Mouse (Mus musculus) granulocyte monocyte progenitor cell, adult 5-6 weeks (primary cell): ENCODE data around the gene Ets2. TPM values are rescaled to one million over a fixed set of nuclear protein-coding genes. Genes with fewer than 3 reads are reported as not detected.
A peak's percentile ranks its signal among the peaks of the same experiment; 100 is the strongest.

Experiments used
- ATAC-seq: replicated peaks from 2 replicates; pipeline ENCODE4 v1.8.0; 2016; ENCODE audit warnings: mild to moderate bottlenecking, moderate TSS enrichment, inconsistent platforms; ENCODE audit not compliant: poor library complexity, severe bottlenecking
- total RNA-seq, 2 experiments: library from RNA; stranded (forward) in 1 of 2; stranded (reverse) in 1 of 2; fragments of 200-712, 200-1000 nt in 1 of 2; fragments of >200 nt in 1 of 2; fragmentation: Nextera tagmentation in 1 of 2; gene quantifications; 2 replicates each; pipeline ENCODE4 v1.2.3; 2014 to 2017

Gene Ets2
- 7.4 and 7.5 TPM in 2 replicates for total RNA-seq (2014; fragmentation: Nextera tagmentation)
- total RNA-seq (2017) = 7.0 and 9.7 TPM in 2 replicates

GRCm38 (mm10) chr16:95701802-95702561 is at the start of gene Ets2:
TSS of gene Ets2 (plus strand) at chr16:95702075.
- ATAC-seq = peak; percentile 89

GRCm38 (mm10) chr16:95654204-95654611 is 47.7 kb upstream of the Ets2 start:
- ATAC-seq = no peak

- peak; percentile 58 for ATAC-seq
Measured at GRCm38 (mm10) chr16:95656535-95656934, 45.3 kb upstream of the Ets2 start.

GRCm38 (mm10) chr16:95657187-95657586 is 44.7 kb upstream of the Ets2 start:
- no peak for ATAC-seq

GRCm38 (mm10) chr16:95657756-95658155 is 44.1 kb upstream of the Ets2 start:
- no peak for ATAC-seq

GRCm38 (mm10) chr16:95658836-95659430 is 42.9 kb upstream of the Ets2 start:
- ATAC-seq = peak; percentile 79

GRCm38 (mm10) chr16:95659461-95659860 is 42.4 kb upstream of the Ets2 start:
- ATAC-seq = peak; percentile 77

GRCm38 (mm10) chr16:95660909-95661308 is 41.0 kb upstream of the Ets2 start:
- ATAC-seq = no peak

GRCm38 (mm10) chr16:95665472-95666131 is 36.3 kb upstream of the Ets2 start:
- no peak for ATAC-seq

- ATAC-seq = no peak
Measured at GRCm38 (mm10) chr16:95666288-95666687, 35.6 kb upstream of the Ets2 start.

GRCm38 (mm10) chr16:95667395-95668150 is 34.3 kb upstream of the Ets2 start:
- ATAC-seq = peak; percentile 52

- no peak for ATAC-seq
Measured at GRCm38 (mm10) chr16:95668151-95668993, 33.5 kb upstream of the Ets2 start.

- ATAC-seq = peak; percentile 96
Measured at GRCm38 (mm10) chr16:95674452-95674921, 27.4 kb upstream of the Ets2 start.

- no peak for ATAC-seq
Measured at GRCm38 (mm10) chr16:95675212-95675611, 26.7 kb upstream of the Ets2 start.

- no peak for ATAC-seq
Measured at GRCm38 (mm10) chr16:95676668-95677067, 25.2 kb upstream of the Ets2 start.

GRCm38 (mm10) chr16:95682431-95682892 is 19.4 kb upstream of the Ets2 start:
- no peak for ATAC-seq

- ATAC-seq = no peak
Measured at GRCm38 (mm10) chr16:95685807-95686206, 16.1 kb upstream of the Ets2 start.

GRCm38 (mm10) chr16:95686246-95686645 is 15.6 kb upstream of the Ets2 start:
- ATAC-seq = no peak

- ATAC-seq = peak; percentile 25; the same call in 1 of the 2 replicates
Measured at GRCm38 (mm10) chr16:95686901-95687300, 15.0 kb upstream of the Ets2 start.
